Mouse (Mus musculus) liver, embryonic 14.5 days (tissue): ENCODE measurements around the gene Col6a5.

ENCODE experiments used
- CTCF ChIP-seq: IDR thresholded peaks from 2 replicates; pipeline ENCODE4 v1.5.1; 2016; ENCODE audit warnings: antibody characterized with exemption, low read depth, control low read depth
- EP300 ChIP-seq: IDR thresholded peaks from 2 replicates; pipeline ENCODE4 v1.6.1; 2016; ENCODE audit warnings: antibody characterized with exemption, low read depth

DNA sequence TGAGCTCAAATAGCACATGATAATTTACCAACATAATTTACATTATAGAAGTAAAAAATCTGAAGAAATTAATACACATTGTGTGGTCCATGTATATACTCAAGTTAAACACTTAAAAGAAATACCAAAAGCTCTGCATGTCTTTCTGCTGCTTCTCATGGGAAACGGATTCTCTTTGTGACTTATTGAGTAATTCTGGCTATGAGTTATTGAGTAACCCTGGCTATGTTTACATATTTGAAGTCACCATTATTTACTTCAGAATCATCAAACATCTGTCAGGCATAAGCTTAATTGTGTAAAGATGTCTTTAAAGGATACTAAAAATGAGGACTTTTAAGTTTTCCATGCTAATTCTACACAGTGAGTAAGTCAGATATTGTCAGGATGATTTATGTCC lies 13.3 kb upstream of the Col6a5 start:
- no peak for TF ChIP-seq CTCF
- no peak for TF ChIP-seq EP300
